Mouse (Mus musculus): ENCODE measurements at regions not wholly inside any gene's neighbourhood (a gene's known extent, or its start where the extent isn't known, plus 50 kb on each side); places are given as distances from the start of the nearest gene placed in this dataset.
A peak's percentile ranks its signal among the peaks of the same experiment; 100 is the strongest.

DNA sequence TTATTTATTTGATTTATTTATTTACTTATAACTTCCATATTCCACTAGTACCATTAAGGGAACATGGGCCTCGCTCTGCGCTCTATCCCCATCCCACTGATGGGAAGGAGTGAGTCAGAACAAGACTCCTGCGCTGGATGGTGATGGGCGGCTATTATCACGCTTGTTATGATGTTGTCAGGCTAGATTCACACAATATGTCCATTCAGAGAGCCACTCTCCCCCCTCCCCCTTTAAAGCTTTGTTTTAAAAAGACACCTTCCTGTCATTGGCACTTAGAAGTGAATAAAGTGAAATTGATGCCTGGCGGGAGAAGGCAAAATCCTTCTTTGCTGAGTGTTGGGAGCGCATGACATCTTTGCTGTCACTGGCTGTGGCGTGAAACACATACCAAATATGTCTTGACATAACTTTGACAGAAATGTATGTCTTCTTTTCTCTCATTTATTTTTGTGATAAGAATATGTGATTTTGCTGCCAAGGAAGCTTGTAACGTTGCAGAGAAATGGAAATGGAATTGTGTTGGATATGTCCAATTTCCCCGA is 449.7 kb downstream of the Sox2 start:
- 69% methylated on average over 10 of the region's 10 CpGs for WGBS
- TF ChIP-seq POLR2A (IDR thresholded peaks at IDR 0.05; ENCODE audit: borderline replicate concordance, extremely low read depth, low read depth, low read length), result no peak
- no peak for TF ChIP-seq CTCF (IDR thresholded peaks at IDR 0.05; ENCODE audit: insufficient read depth, low read length)
- no peak for DNase-seq
- Histone ChIP-seq H3K4me1 (ENCODE audit: control insufficient read depth, insufficient read depth, low read length) (no peaks in the 10 kb centered on the region), H3K4me3 (replicated peaks; ENCODE audit: extremely low read depth, low read depth, low read length) (no peak overlapping the region)

DNA sequence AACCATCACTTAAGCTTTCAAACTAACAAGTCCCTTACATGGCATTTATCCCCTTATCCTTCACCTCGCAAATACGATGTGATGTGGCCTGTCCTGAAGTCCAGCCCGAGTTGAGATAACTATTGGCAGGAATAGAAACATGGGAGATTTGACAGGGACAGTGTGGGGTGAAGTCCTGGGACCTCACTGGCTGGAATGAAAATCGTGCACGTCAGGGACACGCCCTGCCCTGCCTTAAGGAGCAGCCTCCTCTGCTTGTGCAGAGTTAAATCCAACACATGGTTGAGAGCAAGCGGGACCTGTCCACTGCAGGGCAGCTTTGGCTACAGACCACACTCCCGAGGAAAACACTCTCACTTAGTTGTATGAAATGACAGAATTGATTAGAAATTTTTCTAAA is 451.1 kb downstream of the Sox2 start:
- no peak for DNase-seq
- no peaks in the 10 kb centered on the region for H3K4me1 ChIP-seq (ENCODE audit: control insufficient read depth, insufficient read depth, low read length)
- 53% methylated on average over 8 of the region's 8 CpGs for WGBS
- H3K4me3 ChIP-seq (replicated peaks; ENCODE audit: extremely low read depth, low read depth, low read length), result no peak overlapping the region
- no peak for TF ChIP-seq CTCF (IDR thresholded peaks at IDR 0.05; ENCODE audit: insufficient read depth, low read length)
- no peak for TF ChIP-seq POLR2A (IDR thresholded peaks at IDR 0.05; ENCODE audit: borderline replicate concordance, extremely low read depth, low read depth, low read length)

DNA sequence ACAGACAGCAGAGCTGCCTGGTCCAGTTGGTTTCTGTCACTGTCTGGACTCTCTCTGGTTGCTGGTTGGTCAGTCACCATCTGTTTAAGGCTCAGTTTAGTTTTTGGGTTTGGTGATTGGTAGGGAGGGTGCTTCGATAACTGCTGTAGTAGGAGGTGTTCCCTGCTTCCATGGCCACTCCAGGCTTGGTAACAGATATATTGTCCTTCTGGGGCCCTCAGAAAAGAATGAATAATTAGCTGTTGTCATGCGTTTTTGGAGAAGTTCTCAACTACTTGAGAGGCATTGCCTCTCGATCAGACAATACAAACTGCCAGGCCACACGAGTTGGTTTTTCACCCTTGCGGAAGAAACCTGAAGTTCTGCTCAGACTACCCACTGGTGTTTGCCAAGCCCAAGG is 451.7 kb downstream of the Sox2 start:
- Histone ChIP-seq H3K4me1 (ENCODE audit: control insufficient read depth, insufficient read depth, low read length) (no peaks in the 10 kb centered on the region), H3K4me3 (replicated peaks; ENCODE audit: extremely low read depth, low read depth, low read length) (no peak overlapping the region)
- 62% methylated on average over 5 of the region's 5 CpGs for WGBS
- no peak for DNase-seq
- TF ChIP-seq POLR2A (IDR thresholded peaks at IDR 0.05; ENCODE audit: borderline replicate concordance, extremely low read depth, low read depth, low read length) (no peak), CTCF (IDR thresholded peaks at IDR 0.05; ENCODE audit: insufficient read depth, low read length) (no peak)

DNA sequence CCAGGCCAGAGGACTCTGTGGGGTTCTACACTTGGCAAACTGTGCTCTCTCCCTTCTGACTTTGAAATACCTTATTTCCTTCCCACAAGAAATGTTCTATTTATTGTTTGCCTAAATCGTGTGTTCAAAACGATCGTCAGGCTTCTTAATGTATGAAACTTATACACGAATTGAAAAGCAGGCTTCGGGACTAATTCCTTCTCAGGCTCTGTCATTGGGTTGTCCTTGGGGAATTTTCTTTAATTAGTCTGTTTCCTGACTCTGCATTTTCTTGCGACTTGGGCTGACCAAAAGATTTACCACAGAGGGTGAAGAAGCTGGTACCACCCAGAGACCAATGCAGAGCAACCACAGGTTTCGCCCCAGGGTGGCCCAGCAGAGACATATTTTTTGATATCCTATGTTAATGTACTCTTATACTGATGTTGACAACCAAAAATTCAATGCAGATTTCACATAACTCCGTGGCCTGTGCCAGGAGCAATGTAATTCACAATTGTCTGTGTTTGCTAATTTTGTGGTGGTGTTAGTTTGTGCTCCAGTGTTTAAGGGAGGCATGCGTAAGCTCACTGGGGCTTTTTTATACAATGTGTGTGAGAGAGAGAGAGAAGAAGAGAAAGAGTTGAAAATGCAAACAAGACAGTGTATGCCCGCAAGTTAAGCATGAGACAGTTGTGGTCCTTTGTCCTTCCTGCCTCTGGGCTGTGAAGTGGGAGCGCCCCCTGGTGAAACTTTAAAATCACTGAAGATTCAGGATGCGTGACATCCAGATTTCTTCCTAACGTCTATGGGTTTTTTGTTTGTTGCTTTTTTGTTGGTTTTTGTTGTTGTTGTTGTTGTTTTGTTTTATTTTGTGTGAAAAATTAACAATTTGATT is 452.7 kb downstream of the Sox2 start:
- Histone ChIP-seq H3K4me3 (replicated peaks; ENCODE audit: extremely low read depth, low read depth, low read length) (no peak overlapping the region), H3K4me1 (ENCODE audit: control insufficient read depth, insufficient read depth, low read length) (no peaks in the 10 kb centered on the region)
- TF ChIP-seq CTCF (IDR thresholded peaks at IDR 0.05; ENCODE audit: insufficient read depth, low read length) (peak; percentile 76), POLR2A (IDR thresholded peaks at IDR 0.05; ENCODE audit: borderline replicate concordance, extremely low read depth, low read depth, low read length) (no peak)
- 50% methylated on average over 13 of the region's 13 CpGs for WGBS
- peak; percentile 34 for DNase-seq

DNA sequence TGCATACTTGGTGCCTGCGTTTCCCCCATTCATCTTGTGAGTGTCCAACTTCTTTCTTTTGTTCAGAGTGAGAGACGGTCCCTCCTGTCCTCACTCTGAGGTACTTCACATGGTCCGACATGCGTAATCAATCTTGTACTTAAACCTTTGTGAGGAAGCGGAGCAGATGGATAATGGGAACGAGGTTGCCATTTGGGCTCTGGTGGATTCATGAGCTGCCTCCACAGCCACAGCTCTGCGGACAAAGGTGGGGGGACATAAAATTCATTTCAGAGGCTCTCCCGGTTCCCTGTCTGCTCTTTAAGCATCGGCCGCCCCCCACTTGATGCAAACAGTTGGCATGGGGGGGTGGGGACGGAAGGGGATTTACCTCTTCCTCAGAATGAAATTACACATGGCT is 454.7 kb downstream of the Sox2 start:
- 75% methylated on average over 11 of the region's 11 CpGs for WGBS
- Histone ChIP-seq H3K4me3 (replicated peaks; ENCODE audit: extremely low read depth, low read depth, low read length) (no peak overlapping the region), H3K4me1 (ENCODE audit: control insufficient read depth, insufficient read depth, low read length) (no peaks in the 10 kb centered on the region)
- no peak for DNase-seq
- TF ChIP-seq CTCF (IDR thresholded peaks at IDR 0.05; ENCODE audit: insufficient read depth, low read length) (no peak), POLR2A (IDR thresholded peaks at IDR 0.05; ENCODE audit: borderline replicate concordance, extremely low read depth, low read depth, low read length) (no peak)

DNA sequence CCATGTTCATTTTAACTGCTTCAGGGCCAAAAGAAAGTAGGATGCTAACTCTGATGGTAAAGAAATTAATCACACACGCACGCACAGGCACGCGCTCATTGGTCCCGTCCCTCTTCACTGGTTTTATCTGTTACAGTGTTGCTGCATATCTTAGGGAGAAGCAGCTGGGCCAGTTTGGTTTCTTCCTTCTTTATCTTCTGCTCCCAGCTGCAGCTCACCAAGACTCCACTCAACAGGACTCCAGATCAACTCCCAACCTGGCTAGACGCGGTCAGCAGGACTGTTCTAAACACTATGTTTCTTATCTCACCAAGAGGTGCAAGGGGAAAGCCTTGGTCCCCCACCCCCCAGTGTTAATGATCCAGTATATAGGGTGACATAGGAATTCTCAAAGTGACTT is 455.9 kb downstream of the Sox2 start:
- TF ChIP-seq CTCF (IDR thresholded peaks at IDR 0.05; ENCODE audit: insufficient read depth, low read length) (no peak), POLR2A (IDR thresholded peaks at IDR 0.05; ENCODE audit: borderline replicate concordance, extremely low read depth, low read depth, low read length) (no peak)
- no peak overlapping the region for H3K4me3 ChIP-seq (replicated peaks; ENCODE audit: extremely low read depth, low read depth, low read length)
- no peak for DNase-seq
- WGBS, result 68% methylated on average over 7 of the region's 7 CpGs
- H3K4me1 ChIP-seq (ENCODE audit: control insufficient read depth, insufficient read depth, low read length), result no peaks in the 10 kb centered on the region

DNA sequence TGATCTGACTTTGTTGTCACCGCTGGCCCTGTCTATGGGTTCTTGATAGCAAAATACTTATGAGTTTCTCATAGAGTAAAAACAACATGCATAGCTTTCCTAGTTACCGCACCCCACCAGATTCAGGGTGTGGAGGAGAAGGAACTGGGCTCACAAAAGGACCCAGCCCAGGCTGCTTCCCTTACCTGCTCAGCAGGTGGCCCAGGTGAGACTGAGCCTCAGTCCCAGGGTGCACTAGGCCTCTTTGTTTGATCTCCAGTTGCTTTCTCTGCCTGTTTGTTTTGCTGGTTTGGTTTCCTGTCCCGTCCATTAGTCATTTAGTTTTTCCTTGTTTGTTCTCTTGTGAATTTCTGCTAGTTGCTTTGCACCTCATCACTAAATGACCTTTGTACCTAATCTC is 483.3 kb downstream of the Sox2 start:
- Histone ChIP-seq H3K4me1 (ENCODE audit: control insufficient read depth, insufficient read depth, low read length) (no peaks in the 10 kb centered on the region), H3K4me3 (replicated peaks; ENCODE audit: extremely low read depth, low read depth, low read length) (no peak overlapping the region)
- 74% methylated on average over 3 of the region's 3 CpGs for WGBS
- TF ChIP-seq CTCF (IDR thresholded peaks at IDR 0.05; ENCODE audit: insufficient read depth, low read length) (no peak), POLR2A (IDR thresholded peaks at IDR 0.05; ENCODE audit: borderline replicate concordance, extremely low read depth, low read depth, low read length) (no peak)
- no peak for DNase-seq

DNA sequence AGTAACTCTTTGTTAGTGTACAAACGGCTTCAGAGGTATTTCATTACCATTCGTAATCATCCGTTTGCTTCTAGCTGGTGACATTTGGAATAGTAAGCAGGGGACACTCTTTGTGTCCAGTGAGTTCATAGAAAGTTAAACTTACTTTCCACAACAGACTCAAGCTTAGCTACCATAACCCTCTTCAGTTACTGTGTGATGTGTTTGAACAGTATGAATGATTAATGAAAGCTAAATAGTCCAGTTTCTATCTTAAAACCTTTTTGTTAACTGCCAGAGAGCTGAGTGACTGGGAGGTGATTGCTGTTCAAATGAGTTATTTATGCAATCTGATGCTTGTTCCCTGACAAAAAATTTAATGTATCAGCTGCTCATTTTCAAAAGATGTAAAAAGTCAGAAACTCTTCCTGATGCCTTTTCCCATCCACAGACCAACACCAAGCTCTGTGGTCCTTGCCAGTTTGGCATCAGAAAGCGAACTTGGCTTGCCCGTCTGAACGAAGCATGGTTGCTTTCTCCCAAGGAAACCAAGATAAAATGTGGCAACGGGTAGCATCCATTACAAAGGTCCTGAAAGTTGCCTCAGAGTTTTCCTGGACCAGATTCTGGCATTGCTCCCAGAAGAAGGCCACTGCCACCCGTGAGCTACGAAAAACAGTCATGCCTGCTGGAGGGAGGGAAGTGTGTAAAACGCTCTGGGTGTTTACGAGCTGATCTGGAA is 491.5 kb downstream of the Sox2 start:
- no peak for DNase-seq
- TF ChIP-seq POLR2A (IDR thresholded peaks at IDR 0.05; ENCODE audit: borderline replicate concordance, extremely low read depth, low read depth, low read length) (no peak), CTCF (IDR thresholded peaks at IDR 0.05; ENCODE audit: insufficient read depth, low read length) (no peak)
- WGBS, result 38% methylated on average over 11 of the region's 11 CpGs
- H3K4me3 ChIP-seq (replicated peaks; ENCODE audit: extremely low read depth, low read depth, low read length), result no peak overlapping the region
- no peaks in the 10 kb centered on the region for H3K4me1 ChIP-seq (ENCODE audit: control insufficient read depth, insufficient read depth, low read length)

DNA sequence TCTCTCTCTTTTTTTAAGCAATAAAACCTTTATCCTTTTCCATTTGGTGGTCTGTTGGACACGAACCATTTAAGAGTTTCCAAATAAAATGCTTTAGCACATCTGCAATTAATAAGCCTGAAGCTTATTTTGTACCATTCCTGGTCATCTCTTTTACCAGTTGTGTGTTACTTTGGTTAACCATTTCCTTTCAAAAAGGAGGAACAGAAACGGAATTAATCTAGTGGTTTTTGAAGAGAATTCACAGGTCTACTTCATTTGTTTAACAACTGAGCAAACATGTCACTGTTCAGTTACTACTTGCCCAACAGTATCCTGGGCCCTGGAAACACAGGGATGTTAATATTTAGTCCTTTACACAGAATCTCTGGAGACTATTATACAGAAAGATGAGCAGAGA is 492.5 kb downstream of the Sox2 start:
- no peak overlapping the region for H3K4me3 ChIP-seq (replicated peaks; ENCODE audit: extremely low read depth, low read depth, low read length)
- 54% methylated on average over 2 of the region's 2 CpGs for WGBS
- no peak for DNase-seq
- no peak for TF ChIP-seq CTCF (IDR thresholded peaks at IDR 0.05; ENCODE audit: insufficient read depth, low read length)
- no peak for TF ChIP-seq POLR2A (IDR thresholded peaks at IDR 0.05; ENCODE audit: borderline replicate concordance, extremely low read depth, low read depth, low read length)
- no peaks in the 10 kb centered on the region for H3K4me1 ChIP-seq (ENCODE audit: control insufficient read depth, insufficient read depth, low read length)
